Mouse (Mus musculus): Measurements from ENCODE around the gene Tmem270.

DNA sequence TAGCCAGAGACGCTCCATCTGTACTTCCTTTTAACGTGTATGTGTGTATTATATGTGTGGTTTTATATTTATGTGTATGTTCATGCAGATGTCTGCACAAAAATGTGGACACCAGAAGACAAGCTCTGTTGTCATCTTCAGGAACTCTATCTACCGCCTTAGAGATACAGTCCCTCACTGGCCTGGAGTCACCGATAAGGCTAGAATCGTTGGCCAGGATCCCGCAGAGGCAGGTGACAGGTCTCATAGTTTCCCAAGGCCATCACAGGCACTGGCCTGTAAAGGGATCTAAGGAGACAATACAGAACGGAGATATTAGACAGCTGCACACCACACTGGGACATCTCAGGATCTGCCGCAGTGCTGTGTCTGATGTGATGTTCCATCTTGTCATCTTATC is 14.6 kb upstream of the Tmem270 start:
- TF ChIP-seq HCFC1 (IDR thresholded peaks at IDR 0.05; ENCODE audit: borderline replicate concordance, insufficient read depth, low read length) (no peak), ZC3H11A (IDR thresholded peaks at IDR 0.05; ENCODE audit: borderline replicate concordance, low read depth, low read length) (no peak), MAFK (IDR thresholded peaks at IDR 0.05; ENCODE audit: insufficient read depth, low read depth, low read length) (no peak), CHD2 (IDR thresholded peaks at IDR 0.05; ENCODE audit: low read depth, low read length) (no peak), ZNF384 (IDR thresholded peaks at IDR 0.05; ENCODE audit: low read depth, low read length) (no peak)
